Mouse (Mus musculus) brain, embryonic 18.5 days (tissue): ENCODE measurements at regions not wholly inside any gene's neighbourhood (a gene's known extent, or its start where the extent isn't known, plus 50 kb on each side); places are given as distances from the start of the nearest gene placed in this dataset.
"Not testable (repeated sequence)": the region's sequence is repeated elsewhere in the genome, so short reads cannot be mapped to it uniquely, and the experiment has no call there.

Source experiments
- DNase-seq: peaks from one replicate; pipeline ENCODE4 v3.0.0-alpha.2; 2012; ENCODE audit warnings: low read depth, low spot score

GRCm38 (mm10) chr4:51868250-51868649 is 570.8 kb upstream of the Smc2 start:
- no peak for DNase-seq

- not testable (repeated sequence) for DNase-seq
Measured at GRCm38 (mm10) chr4:51868716-51869115, 570.3 kb upstream of the Smc2 start.

- DNase-seq, result no peak
Measured at GRCm38 (mm10) chr4:51885460-51885859, 553.6 kb upstream of the Smc2 start.

GRCm38 (mm10) chr4:51889280-51889679 is 549.8 kb upstream of the Smc2 start:
- no peak for DNase-seq

GRCm38 (mm10) chr4:51928245-51928644 is 510.8 kb upstream of the Smc2 start:
- DNase-seq, result no peak

GRCm38 (mm10) chr4:51969751-51970150 is 469.3 kb upstream of the Smc2 start:
- no peak for DNase-seq

GRCm38 (mm10) chr4:51978962-51979361 is 460.1 kb upstream of the Smc2 start:
- DNase-seq, result no peak

GRCm38 (mm10) chr4:51992482-51992881 is 446.6 kb upstream of the Smc2 start:
- no peak for DNase-seq

- no peak for DNase-seq
Measured at GRCm38 (mm10) chr4:52036765-52037353, 402.2 kb upstream of the Smc2 start.

GRCm38 (mm10) chr4:52043404-52043803 is 395.6 kb upstream of the Smc2 start:
- no peak for DNase-seq

- no peak for DNase-seq
Measured at GRCm38 (mm10) chr4:52050948-52051347, 388.1 kb upstream of the Smc2 start.

- DNase-seq, result no peak
Measured at GRCm38 (mm10) chr4:52056031-52056430, 383.0 kb upstream of the Smc2 start.

- DNase-seq, result no peak
Measured at GRCm38 (mm10) chr4:52060031-52060430, 379.0 kb upstream of the Smc2 start.

- DNase-seq, result no peak
Measured at GRCm38 (mm10) chr4:52099187-52099586, 339.9 kb upstream of the Smc2 start.

GRCm38 (mm10) chr4:52105887-52106286 is 333.2 kb upstream of the Smc2 start:
- no peak for DNase-seq

- no peak for DNase-seq
Measured at GRCm38 (mm10) chr4:52117765-52118290, 321.2 kb upstream of the Smc2 start.

- no peak for DNase-seq
Measured at GRCm38 (mm10) chr4:52118439-52119072, 320.5 kb upstream of the Smc2 start.

- DNase-seq, result no peak
Measured at GRCm38 (mm10) chr4:52152565-52153164, 286.4 kb upstream of the Smc2 start.

- DNase-seq, result no peak
Measured at GRCm38 (mm10) chr4:52176240-52176639, 262.8 kb upstream of the Smc2 start.

- DNase-seq, result no peak
Measured at GRCm38 (mm10) chr4:52197777-52198176, 241.3 kb upstream of the Smc2 start.

- no peak for DNase-seq
Measured at GRCm38 (mm10) chr4:52210601-52211000, 228.4 kb upstream of the Smc2 start.

- DNase-seq, result peak; percentile 28
Measured at GRCm38 (mm10) chr4:52211022-52211421, 228.0 kb upstream of the Smc2 start.

GRCm38 (mm10) chr4:52213363-52213762 is 225.7 kb upstream of the Smc2 start:
- no peak for DNase-seq
